10 mouse cellular contexts compared by ENCODE assay signal in the genomic region with DNA sequence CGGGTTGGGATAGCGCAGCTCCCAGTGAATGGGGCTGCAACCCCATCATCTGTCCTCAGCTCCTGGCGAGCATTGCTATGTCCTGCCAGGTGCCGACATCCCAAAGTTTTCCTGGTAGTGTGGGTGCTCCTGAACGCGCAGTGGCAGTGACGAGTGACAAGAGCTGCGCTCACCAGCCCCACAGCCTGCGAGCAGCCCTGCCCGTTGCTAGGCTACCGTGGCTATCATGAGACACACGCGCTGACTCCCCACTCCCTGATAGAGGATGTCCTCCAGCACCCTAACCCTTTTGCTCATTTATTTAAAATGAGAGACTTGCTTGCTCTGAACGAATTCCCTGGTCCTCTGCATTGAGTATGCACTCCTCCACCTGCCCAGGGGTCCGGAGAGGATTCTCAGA. TPM values are rescaled to one million over a fixed set of nuclear protein-coding genes. Genes with fewer than 3 reads are reported as not detected.
DNase-seq lines count a peak whose midpoint lies in the region; ATAC-seq and TF ChIP-seq lines count a peak whose summit lies in the region.
"Had no signal": no experiment of that assay in that cellular context is flagged by ENCODE, and none has a peak within 500 bp of the region (broad histone marks: within the 10 kb centered on the region; RNA-seq: fewer than 3 reads in every experiment).

No protein-coding gene starts in this region.

- H3K4me1 ChIP-seq in intestine, embryonic 14.5 days (replicated peaks; ENCODE audit: control insufficient read depth, insufficient read depth, low read length): peaks cover 4% of the 10 kb centered on the region
- 0 out of 2 replicates have a peak, but pooled peaks cover 3% of the 10 kb centered on the region for H3K4me1 ChIP-seq in intestine, embryonic 16.5 days (ENCODE audit: control insufficient read depth, insufficient read depth, low read length)
- no peaks in the 10 kb centered on the region for H3K4me1 ChIP-seq in cortical plate, adult 2 months (ENCODE audit: control insufficient read depth, insufficient read depth, low read length)
- H3K4me1 ChIP-seq in forebrain, embryonic 15.5 days: peaks cover 6% of the 10 kb centered on the region; the same call in 1 of the 2 replicates
- H3K4me1 ChIP-seq in midbrain, embryonic 14.5 days (ENCODE audit: control insufficient read depth, insufficient read depth, low read length): peaks cover 35% of the 10 kb centered on the region

- DNase-seq in intestine, embryonic 14.5 days (ENCODE audit: low spot score): no peak
- peak; percentile 83 for DNase-seq in midbrain, embryonic 14.5 days
- DNase-seq in thymus, postnatal 10 days (ENCODE audit: low spot score in 2 of 2): no peak
- no peak for DNase-seq in adrenal gland, postnatal 10 days
- DNase-seq: gastrocnemius, postnatal 14 days had no signal

- TF ChIP-seq POLR2A in cortical plate, adult 2 months (IDR thresholded peaks at IDR 0.05; ENCODE audit: extremely low read depth, insufficient read depth, low read length): no peak

- no peak overlapping the region for H3K9ac ChIP-seq in intestine, embryonic 14.5 days (ENCODE audit: low read length)
- no peak overlapping the region for H3K9ac ChIP-seq in intestine, embryonic 16.5 days (ENCODE audit: low read depth, low read length)
- H3K9ac ChIP-seq in forebrain, embryonic 15.5 days (replicated peaks): no peak overlapping the region
- H3K9ac ChIP-seq in midbrain, embryonic 14.5 days (replicated peaks; ENCODE audit: low read length): no peak overlapping the region

- no peak for ATAC-seq in intestine, embryonic 14.5 days (replicated peaks; ENCODE audit: low FRiP score, low TSS enrichment, low read depth)
- no peak for ATAC-seq in intestine, embryonic 16.5 days
- peak; percentile 93 for ATAC-seq in forebrain, embryonic 15.5 days (replicated peaks)
- peak; percentile 81 for ATAC-seq in midbrain, embryonic 14.5 days (ENCODE audit: low FRiP score, low TSS enrichment)
- ATAC-seq in erythroblast, adult 5-6 weeks (replicated peaks; ENCODE audit: low FRiP score, poor library complexity, severe bottlenecking): no peak

- no peak overlapping the region for H3K4me3 ChIP-seq in intestine, embryonic 14.5 days (ENCODE audit: low read depth, low read length)
- H3K4me3 ChIP-seq in intestine, embryonic 16.5 days (ENCODE audit: low read length): no peak overlapping the region
- peak overlapping the region; percentile 12; the same call in 1 of the 2 replicates for H3K4me3 ChIP-seq in cortical plate, adult 2 months (ENCODE audit: insufficient read depth, low read length)
- peak overlapping the region; percentile 10; the same call in 1 of the 2 replicates for H3K4me3 ChIP-seq in forebrain, embryonic 15.5 days
- H3K4me3 ChIP-seq in midbrain, embryonic 14.5 days (replicated peaks; ENCODE audit: low read depth, low read length): peak overlapping the region; percentile 16

- no peaks in the 10 kb centered on the region for H3K36me3 ChIP-seq in intestine, embryonic 14.5 days (ENCODE audit: control insufficient read depth, insufficient read depth, low read length)
- H3K36me3 ChIP-seq in intestine, embryonic 16.5 days (ENCODE audit: control insufficient read depth, insufficient read depth, low read length): no peaks in the 10 kb centered on the region
- H3K36me3 ChIP-seq in forebrain, embryonic 15.5 days: no peaks in the 10 kb centered on the region
- no peaks in the 10 kb centered on the region for H3K36me3 ChIP-seq in midbrain, embryonic 14.5 days (ENCODE audit: control insufficient read depth, insufficient read depth, low read length)

- H3K27ac ChIP-seq in intestine, embryonic 14.5 days (ENCODE audit: low read depth): no peak overlapping the region
- H3K27ac ChIP-seq in intestine, embryonic 16.5 days (ENCODE audit: low read length): no peak overlapping the region
- no peak overlapping the region for H3K27ac ChIP-seq in cortical plate, adult 2 months (ENCODE audit: insufficient read depth, low read length)
- H3K27ac ChIP-seq in forebrain, embryonic 15.5 days (replicated peaks): no peak overlapping the region
- no peak overlapping the region for H3K27ac ChIP-seq in midbrain, embryonic 14.5 days (replicated peaks; ENCODE audit: low read depth, low read length)
- H3K27ac ChIP-seq: macrophage had no signal

- no peak for TF ChIP-seq CTCF in cortical plate, adult 2 months (IDR thresholded peaks at IDR 0.05; ENCODE audit: extremely low read depth, insufficient read depth, low read length)

- peak overlapping the region; percentile 20; the same call in 1 of the 2 replicates for H3K4me2 ChIP-seq in intestine, embryonic 14.5 days (ENCODE audit: low read length)
- no peak overlapping the region for H3K4me2 ChIP-seq in intestine, embryonic 16.5 days (ENCODE audit: low read depth, low read length)
- H3K4me2 ChIP-seq in forebrain, embryonic 15.5 days (replicated peaks): peak overlapping the region; percentile 31
- peak overlapping the region; percentile 50 for H3K4me2 ChIP-seq in midbrain, embryonic 14.5 days (ENCODE audit: low read length)

- H3K9me3 ChIP-seq in intestine, embryonic 14.5 days (ENCODE audit: control insufficient read depth, low read length): no peaks in the 10 kb centered on the region
- H3K9me3 ChIP-seq in intestine, embryonic 16.5 days (ENCODE audit: control insufficient read depth, low read length): no peaks in the 10 kb centered on the region
- no peaks in the 10 kb centered on the region for H3K9me3 ChIP-seq in forebrain, embryonic 15.5 days
- no peaks in the 10 kb centered on the region for H3K9me3 ChIP-seq in midbrain, embryonic 14.5 days (ENCODE audit: control insufficient read depth, low read length)

- 18% methylated on average over 15 of the region's 15 CpGs for WGBS in intestine, embryonic 14.5 days
- 17% methylated on average over 15 of the region's 15 CpGs for WGBS in intestine, embryonic 16.5 days
- WGBS in forebrain, embryonic 15.5 days: 15% methylated on average over 15 of the region's 15 CpGs
- 7% methylated on average over 15 of the region's 15 CpGs for WGBS in midbrain, embryonic 14.5 days

- no peaks in the 10 kb centered on the region for H3K27me3 ChIP-seq in intestine, embryonic 14.5 days (replicated peaks; ENCODE audit: control insufficient read depth, insufficient read depth, low read length)
- no peaks in the 10 kb centered on the region for H3K27me3 ChIP-seq in intestine, embryonic 16.5 days (replicated peaks; ENCODE audit: control insufficient read depth, insufficient read depth, low read length)
- H3K27me3 ChIP-seq in forebrain, embryonic 15.5 days: no peaks in the 10 kb centered on the region; the same call in 1 of the 2 replicates
- 0 out of 2 replicates have a peak, but pooled peaks cover 3% of the 10 kb centered on the region for H3K27me3 ChIP-seq in midbrain, embryonic 14.5 days (ENCODE audit: control insufficient read depth, insufficient read depth, low read length)

RNA-seq across cellular contexts. Expression of gene Amotl1, which starts 10.7 kb away (rescaled TPM):
- polyA plus RNA-seq in intestine, embryonic 14.5 days (2014; fragmentation: Nextera tagmentation; extraction: Ambion mirVana): 22.4 and 23.6 TPM in 2 replicates
- 8.1 and 8.4 TPM in 2 replicates for polyA plus RNA-seq in intestine, embryonic 16.5 days (2015; fragmentation: Nextera tagmentation; extraction: Ambion mirVana)
- polyA plus RNA-seq in cortical plate, adult 2 months (2012; rRNA removed): 8.0 TPM in 2 replicates
- polyA plus RNA-seq in forebrain, embryonic 15.5 days (2015; fragmentation: Nextera tagmentation; extraction: Ambion mirVana): 9.4 and 9.6 TPM in 2 replicates
- 8.7 and 12.5 TPM in 2 replicates for polyA plus RNA-seq in midbrain, embryonic 14.5 days (2014; fragmentation: Nextera tagmentation; extraction: Ambion mirVana)
- 0.21 TPM in 1 of 2 replicates, not detected in the other for total RNA-seq in erythroblast, adult 5-6 weeks (2015; ENCODE audit: low replicate concordance)
- not detected in 2 replicates for total RNA-seq in erythroblast, adult 5-6 weeks (2017; ENCODE audit: low replicate concordance)
- 10 to 100 TPM; 40.7 to 60.7 TPM for total RNA-seq in adrenal gland, postnatal 10 days (2021)

Comparison
In these comparisons a context has a peak if more than half of its experiments do, and no peak if none do; other contexts are left out.
1. ATAC-seq: peak in forebrain, embryonic 15.5 days (single experiment) and midbrain, embryonic 14.5 days (single experiment); none in intestine, embryonic 14.5 days (single experiment), intestine, embryonic 16.5 days (single experiment) and erythroblast, adult 5-6 weeks (single experiment).
2. H3K4me3 ChIP-seq: peak in cortical plate, adult 2 months (single experiment), forebrain, embryonic 15.5 days (single experiment) and midbrain, embryonic 14.5 days (single experiment); none in intestine, embryonic 14.5 days (single experiment) and intestine, embryonic 16.5 days (single experiment).